Mouse (Mus musculus) skeletal muscle tissue, adult 2 months (tissue): ENCODE measurements around the gene Pgpep1l.
A peak's percentile ranks its signal among the peaks of the same experiment; 100 is the strongest.

ENCODE experiments used
- DNase-seq: peaks from one replicate; pipeline ENCODE4 v3.0.0-alpha.2; 2012; ENCODE audit warnings: low read depth, low spot score

Gene Pgpep1l

GRCm38 (mm10) chr7:68218879-68219278, 45.2 kb downstream of the Pgpep1l start:
- DNase-seq, result no peak

- peak; percentile 96 for DNase-seq
These were observed 48.4 kb downstream of the Pgpep1l start for GRCm38 (mm10) chr7:68215522-68216070.

DNA sequence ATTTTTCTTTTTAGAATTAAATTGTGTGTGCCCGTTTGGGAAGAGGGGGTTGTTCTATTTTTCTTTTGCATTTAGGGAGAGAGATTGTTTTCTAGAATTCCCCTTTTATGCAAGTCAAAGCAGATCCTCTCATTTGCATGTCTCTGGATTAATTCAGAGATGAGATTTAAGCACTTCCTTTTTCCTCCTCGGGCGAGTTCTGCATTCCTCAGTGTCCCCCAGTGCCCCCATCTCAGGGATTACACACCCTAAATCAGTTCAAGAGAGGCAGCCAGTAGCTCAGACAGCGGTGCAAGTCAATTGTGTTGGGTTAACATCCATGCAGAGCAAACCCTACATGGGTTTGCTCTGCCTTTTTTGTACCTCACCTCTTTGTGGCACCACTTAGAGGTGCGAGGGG, 50.2 kb downstream of the Pgpep1l start:
- DNase-seq, result no peak

DNA sequence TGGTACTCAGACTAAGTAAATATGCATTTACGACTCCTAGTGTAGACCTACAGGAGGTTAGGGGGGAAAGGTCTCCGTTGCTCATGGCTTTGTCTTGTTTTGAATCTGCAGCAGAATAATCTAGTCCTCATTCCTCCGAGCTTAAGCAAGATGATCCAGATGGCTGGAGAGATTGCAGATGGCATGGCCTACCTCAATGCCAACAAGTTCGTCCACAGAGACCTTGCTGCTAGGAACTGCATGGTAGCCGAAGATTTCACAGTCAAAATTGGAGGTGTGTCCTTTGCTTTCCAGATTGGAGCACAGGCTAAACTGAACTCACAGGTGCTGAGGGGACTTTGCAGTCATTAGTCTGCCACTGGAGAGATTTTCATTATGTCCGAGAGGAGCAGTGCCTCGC, 52.1 kb downstream of the Pgpep1l start:
- DNase-seq, result no peak

- no peak for DNase-seq
These were observed 53.6 kb downstream of the Pgpep1l start for GRCm38 (mm10) chr7:68210417-68210816.

- DNase-seq, result no peak
These were observed 55.0 kb downstream of the Pgpep1l start for GRCm38 (mm10) chr7:68209039-68209438.

- no peak for DNase-seq
These were observed 58.1 kb downstream of the Pgpep1l start for GRCm38 (mm10) chr7:68205776-68206427.

DNA sequence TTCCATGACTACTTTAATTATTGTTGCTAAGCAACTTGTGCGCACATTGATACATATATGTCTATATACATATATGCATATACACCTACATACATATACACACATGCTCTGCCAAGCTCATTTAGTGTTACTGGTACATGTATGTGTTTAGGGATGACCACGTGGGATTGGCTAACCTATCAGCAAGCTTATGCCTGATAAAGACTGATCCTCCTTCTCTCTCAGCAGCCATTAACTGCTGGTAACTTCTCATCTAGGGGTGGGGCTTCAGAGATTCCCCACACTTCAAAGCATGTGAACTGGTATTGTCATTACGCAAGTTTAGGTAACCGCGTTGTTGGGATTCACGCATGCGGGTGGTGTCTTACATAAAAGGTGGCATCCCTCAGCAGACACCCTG, 64.4 kb downstream of the Pgpep1l start:
- no peak for DNase-seq

GRCm38 (mm10) chr7:68193958-68194695, 69.9 kb downstream of the Pgpep1l start:
- no peak for DNase-seq

GRCm38 (mm10) chr7:68189691-68190456, 74.2 kb downstream of the Pgpep1l start:
- DNase-seq, result no peak

- DNase-seq, result no peak
These were observed 74.8 kb downstream of the Pgpep1l start for GRCm38 (mm10) chr7:68189211-68189610.
